Mouse (Mus musculus): ENCODE results near the gene Cfdp1.
A peak's percentile ranks its signal among the peaks of the same experiment; 100 is the strongest.

Gene Cfdp1

GRCm38 (mm10) chr8:111793324-111793917 is 60.7 kb downstream of the Cfdp1 start:
- no peak for DNase-seq

DNA sequence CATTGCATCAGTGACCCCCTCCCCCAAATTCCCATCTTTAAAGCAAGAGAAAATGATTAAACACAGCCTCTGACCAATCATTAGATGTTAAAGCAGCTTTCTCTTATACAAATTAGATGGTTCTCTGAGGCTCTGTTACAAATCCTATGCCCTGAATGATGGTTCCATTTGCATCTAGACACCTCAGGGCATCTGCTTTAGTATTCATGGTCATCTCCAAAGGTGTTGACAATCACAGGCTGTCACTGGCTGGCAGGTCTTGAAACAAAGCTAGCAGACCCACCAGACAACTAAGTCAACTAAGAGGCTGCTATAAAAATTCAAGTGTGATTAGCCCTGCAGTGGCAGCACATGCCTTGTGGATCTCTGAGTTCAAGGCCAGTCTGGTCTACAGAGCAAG is 64.5 kb downstream of the Cfdp1 start:
- no peak for DNase-seq

DNA sequence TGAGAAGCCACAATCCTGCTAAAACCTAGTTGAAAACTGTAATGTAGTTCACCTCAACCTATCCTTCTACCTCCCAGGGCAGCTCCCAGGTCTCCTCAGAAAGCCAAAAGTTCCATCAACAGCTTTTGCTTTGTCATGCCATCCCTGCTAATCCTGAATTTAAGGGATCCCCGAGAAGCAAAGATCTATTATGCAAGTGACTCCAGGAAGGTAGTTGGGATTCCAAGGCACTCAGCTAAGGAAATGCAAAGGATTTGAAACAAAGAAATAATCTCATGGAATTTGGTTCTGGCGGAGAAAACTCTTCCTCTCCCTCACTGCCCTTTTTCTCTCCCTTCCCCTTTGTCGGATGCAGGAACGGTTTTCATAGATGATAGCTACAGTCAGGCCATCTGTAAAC is 64.9 kb downstream of the Cfdp1 start:
- no peak for DNase-seq

DNA sequence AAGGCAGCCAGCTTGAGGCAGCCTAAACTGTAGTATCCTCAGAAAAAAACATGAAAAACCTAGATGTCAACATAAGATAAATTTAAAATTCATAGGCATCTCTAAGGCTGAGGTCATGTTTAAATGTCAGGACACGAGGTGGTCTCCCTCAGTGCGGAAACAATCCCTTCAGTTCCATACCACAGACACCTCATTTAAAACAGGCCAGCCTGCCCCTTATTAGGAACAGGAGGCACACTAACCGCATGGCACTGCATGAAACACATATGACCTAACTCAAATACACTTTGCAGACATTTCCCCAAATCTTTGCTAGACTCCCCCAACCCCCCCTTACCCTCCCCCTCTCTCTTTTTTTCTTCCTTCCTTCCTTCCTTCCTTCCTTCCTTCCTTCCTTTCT is 65.6 kb downstream of the Cfdp1 start:
- DNase-seq, result no peak

DNA sequence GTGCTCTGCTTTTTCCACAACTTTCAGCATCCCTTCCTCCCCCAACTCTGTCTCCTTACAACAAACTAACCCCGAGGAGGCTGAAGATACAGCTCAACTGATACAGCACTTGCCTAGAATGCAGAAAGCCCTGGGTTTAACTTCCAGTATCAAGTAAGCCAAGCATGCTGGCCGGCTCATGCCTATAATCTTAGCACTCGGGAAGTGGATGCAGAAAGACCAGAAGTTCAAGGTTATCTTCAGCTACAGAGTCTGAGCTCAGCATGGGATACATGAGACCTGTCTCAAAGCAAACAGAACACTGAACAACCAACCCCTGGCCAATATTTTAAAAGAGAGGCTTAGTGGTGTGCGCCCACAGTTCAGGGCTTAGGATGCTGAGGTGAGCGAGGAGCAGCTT is 66.0 kb downstream of the Cfdp1 start:
- no peak for DNase-seq

GRCm38 (mm10) chr8:111787683-111788082 is 66.4 kb downstream of the Cfdp1 start:
- DNase-seq, result no peak

DNA sequence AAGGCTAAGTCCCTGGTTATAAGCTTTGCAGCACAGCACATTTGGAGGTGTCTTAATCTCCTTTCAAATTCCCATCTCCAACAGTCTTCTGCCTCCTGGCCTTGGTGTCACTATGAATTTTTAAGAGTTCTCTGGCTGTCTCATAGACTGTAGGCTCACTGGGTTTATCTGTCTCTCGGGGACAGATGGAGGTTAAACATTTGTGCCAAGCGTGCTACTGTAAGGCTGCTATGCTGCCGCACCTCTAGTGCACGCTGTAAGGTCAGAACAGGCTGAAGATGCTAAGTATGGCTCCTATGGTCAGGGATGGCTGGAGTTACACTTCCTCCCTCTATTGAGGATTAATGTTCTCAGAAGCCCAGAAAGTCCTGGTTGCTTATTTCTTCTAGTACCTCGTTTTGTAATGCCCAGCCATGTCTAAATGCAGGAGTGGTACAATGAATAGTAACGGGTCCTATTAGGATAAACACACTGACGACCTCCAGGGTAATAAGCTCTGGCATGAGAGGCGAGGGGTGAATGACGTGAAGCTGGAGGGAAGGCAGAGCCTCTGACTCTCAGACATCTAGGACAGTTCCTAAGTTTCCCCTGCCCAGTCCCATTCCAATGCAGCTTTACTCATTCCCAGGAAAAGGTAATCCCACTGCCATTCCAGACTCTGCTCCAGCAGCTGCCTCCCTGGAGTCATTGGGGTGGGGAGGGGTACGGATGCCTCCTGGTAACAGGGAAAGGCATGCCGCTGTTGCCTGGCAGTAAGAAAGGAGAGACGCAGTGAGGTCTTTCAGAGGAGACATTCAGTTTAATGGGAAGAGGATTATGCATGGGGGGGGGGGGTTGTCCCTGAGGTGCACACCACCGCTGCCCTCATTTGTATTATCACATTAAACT is 67.1 kb downstream of the Cfdp1 start:
- no peak for DNase-seq

DNA sequence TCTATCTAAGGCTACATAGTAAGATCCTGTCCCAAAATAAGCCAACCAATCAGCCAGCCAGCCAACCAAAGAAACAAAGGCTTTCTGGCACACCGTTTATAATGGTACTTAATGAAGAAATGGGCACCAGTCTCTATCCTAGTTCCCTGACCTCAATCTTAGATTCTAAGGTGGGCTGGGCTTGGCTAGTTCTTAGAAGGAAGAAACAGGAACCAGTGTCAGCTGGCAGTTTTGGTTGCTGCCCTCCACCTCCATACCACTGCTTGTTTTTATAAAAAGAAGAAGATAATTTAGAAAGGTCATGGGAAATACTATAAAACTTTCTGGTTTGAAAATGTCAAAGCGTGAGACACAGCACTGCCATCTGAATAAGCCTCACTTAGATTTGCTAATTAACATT is 68.0 kb downstream of the Cfdp1 start:
- DNase-seq, result no peak

- no peak for DNase-seq
These were observed 71.3 kb downstream of the Cfdp1 start for GRCm38 (mm10) chr8:111782671-111783394.

DNA sequence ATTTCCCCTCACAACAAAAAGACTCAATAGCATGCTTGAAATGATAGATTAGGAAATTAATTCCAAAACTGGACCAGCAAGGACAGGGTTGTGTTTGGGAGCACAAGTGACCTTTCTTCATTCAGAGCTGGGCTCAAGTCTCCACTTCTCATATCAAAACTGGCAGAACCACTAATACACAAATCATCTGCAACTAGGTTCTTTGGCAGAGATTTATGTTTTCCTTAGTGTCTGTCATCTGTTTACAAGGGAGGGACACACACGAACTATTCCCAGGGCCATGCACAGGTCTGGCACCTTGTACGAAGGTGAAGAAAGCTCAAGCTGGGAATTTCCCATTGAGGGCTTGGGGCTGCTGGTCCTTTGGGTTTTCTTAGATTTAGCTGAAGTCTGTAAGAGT is 71.9 kb downstream of the Cfdp1 start:
- no peak for DNase-seq

DNA sequence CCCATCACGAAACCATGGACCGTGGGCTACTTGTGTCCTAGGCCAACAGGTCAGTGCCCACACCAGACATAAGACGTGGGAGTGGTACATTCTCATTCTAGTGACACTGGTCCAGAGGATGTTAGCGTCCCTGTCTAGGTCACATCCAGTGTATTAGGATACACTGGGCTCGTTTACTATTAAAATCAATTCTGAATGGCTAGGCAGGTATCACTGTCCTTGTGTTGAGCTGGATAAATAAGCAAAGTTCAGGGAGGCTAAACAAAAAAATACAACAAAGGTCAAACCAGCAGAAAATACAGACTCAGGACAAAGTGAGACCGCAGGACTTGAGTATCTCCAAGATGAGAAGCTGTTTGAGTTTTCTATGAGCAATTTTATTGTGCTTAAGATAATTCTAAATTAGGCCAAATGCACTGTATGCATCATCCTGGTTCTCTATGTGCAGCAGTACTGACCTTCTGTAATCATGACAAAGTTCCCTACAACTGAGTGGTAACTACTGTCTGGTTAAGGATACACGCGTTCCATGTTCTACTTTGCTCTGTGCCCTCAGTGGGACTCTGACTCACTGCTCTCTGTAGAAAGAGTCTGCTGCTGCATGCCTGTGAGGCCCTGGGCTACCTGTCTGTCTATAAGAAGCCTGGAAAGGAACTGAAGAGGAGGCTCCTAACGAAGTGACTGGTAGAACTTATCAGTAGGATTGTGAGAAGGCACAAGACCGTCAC is 73.2 kb downstream of the Cfdp1 start:
- no peak for DNase-seq

DNA sequence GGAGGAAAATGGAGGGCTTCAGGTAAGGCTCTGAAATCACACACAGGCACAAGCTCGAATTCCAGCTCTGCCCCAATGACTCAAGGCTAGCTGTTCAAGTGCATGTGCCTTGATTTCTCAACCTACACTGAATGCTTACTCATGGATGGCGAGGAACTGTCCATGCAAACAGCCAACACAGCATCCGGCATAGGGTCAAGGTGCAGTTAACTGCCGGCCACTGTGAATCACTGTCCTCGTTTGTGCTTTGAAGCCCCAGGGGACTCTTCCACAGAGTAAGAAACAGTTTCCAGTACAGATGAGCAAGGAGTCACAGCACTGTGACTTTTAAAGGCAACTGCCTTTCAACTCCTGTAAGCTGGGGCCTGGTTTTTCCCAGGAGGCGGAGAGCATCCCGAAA is 74.4 kb downstream of the Cfdp1 start:
- DNase-seq, result no peak

GRCm38 (mm10) chr8:111778801-111779200 is 75.3 kb downstream of the Cfdp1 start:
- no peak for DNase-seq

DNA sequence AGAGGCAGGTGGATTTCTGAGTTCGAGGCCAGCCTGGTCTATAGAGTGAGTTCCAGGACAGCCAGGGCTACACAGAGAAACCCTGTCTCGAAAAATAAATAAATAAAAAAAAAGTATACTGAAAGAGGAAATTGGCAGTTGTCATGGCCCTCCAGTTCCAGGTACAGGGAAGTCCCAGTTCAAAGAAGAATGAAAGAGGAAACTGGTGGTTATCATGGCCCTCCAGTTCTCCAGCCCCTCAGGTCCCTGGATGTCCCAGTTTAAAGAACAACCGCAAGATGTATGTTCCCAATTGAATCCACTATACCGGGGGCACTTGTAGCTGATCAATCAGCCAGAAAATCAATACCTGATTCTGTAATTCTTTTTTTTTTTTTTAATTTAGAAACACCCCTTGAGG is 77.6 kb downstream of the Cfdp1 start:
- no peak for DNase-seq

DNA sequence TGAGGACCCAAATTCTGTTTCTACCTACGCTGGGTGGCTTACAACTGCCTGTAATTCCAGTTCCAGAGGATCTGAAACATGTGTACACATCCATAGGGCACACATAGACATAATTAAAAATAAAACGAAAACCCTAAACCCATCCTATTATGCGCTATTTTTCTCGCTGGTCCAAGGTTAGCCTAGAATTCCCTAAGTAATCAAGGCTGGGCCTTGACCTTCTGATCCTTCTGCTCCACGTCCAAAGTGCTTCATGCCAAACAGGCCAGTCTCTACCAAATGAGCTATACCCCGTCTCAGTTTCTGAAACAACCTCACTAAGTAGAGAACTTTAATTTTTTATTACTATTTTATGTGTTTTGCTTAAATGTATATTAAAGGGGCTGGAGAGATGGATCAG is 78.3 kb downstream of the Cfdp1 start:
- no peak for DNase-seq

- no peak for DNase-seq
These were observed 80.6 kb downstream of the Cfdp1 start for GRCm38 (mm10) chr8:111773476-111773875.

- DNase-seq, result no peak
These were observed 81.0 kb downstream of the Cfdp1 start for GRCm38 (mm10) chr8:111773057-111773456.

GRCm38 (mm10) chr8:111772083-111772482 is 82.0 kb downstream of the Cfdp1 start:
- DNase-seq, result no peak

- DNase-seq, result no peak
These were observed 82.5 kb downstream of the Cfdp1 start for GRCm38 (mm10) chr8:111771625-111772020.

DNA sequence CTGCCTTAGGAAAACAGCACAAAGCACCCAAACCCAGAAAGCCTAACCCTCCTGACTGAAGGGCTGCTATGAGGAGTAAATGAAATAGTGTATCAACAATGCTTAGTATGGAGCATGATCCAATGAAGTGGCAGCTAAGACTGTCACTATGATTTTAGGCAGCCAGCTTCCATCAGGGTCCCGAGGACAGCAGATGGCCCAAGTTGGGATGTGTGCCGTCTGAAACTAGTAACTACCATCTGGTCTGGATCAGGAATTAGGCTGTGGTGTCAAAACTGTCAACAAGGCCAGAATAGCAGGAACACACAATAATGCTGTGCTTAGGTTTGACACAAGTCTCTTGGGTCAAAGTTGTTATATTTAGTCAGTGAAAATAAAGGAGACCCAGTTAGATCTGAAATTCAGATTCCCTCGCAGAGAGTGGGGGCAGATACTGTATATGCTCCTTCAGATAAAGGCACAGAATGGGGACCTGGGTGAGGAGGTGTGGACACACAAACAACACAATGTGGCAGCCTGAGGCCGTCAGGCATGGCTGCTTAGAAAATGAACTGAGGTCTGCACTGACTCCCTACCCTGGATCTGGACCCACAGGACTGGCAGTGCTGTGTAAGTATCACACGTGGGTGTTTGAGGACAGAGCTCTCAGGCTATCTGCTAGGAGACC is 83.0 kb downstream of the Cfdp1 start:
- DNase-seq, result no peak

DNA sequence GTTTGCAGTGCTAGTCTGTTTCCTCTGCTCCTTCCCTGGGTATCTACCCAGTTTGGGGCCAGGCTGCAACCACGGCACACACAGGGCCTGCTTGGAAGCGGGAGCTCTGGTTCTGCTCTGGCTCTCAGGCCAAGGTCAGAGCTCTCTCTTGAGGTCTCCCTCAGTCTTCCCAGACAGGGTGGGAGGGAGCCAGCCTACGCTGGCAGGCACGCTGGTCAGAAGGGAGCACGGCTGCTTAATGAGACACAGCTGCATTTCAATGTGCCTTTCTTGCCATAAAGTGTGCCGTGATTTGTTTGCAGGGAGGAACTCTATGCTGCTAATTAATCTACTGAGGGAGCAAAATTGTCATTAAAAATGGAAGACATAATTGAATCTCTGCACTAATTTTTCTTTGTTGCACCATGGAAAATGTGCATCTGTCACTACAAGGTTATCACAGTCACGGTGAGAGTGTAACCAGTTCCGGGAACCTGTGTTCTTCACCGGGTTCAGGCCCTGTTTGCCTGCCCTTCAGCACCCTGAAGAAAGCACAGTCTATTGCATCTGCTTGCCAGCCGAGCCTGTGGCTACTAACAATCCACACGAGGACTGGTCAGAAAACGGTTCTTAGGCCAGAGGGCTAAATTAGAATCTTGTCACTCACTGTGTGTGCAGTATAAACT is 84.2 kb downstream of the Cfdp1 start:
- DNase-seq, result peak; percentile 20

DNA sequence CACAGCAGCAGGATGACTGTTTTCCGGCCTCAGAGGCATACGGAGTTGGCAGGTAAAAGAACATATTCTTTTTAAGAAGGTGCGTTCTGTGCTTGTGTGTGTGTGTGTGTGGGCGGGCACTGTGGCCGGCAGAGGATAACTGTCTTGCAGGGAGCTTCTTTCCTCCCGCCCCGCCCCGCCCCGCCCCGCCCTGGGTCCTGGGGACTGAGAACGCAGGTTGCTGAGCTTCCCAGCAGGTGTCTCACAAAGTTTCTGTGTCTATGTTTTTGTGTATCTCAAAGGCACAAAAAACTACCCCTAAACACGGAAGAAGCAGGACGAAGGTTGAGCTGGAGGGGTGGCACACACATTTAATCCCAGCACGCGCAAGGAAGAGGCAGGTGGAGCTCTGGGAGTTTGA is 84.8 kb downstream of the Cfdp1 start:
- DNase-seq, result no peak

Data from right cerebral cortex, postnatal 14 days (tissue).